Mouse (Mus musculus) small intestine, adult 2 months (tissue): ENCODE measurements around the gene Atp6v1g3.

Experiments
- CTCF ChIP-seq: fragments of 200-500 bp; IDR thresholded peaks from 2 replicates; pipeline ENCODE4 v1.5.1; 2012; ENCODE audit warnings: low read depth, mild to moderate bottlenecking, control low read depth, inconsistent platforms, low read length, moderate library complexity, mixed read lengths; ENCODE audit not compliant: insufficient replicate concordance, insufficient read length; ENCODE audit errors: extremely low read depth
- POLR2A ChIP-seq: fragments of 200-500 bp; IDR thresholded peaks from 2 replicates; pipeline ENCODE4 v1.6.1; 2012; ENCODE audit warnings: low read depth, mild to moderate bottlenecking, control low read depth, inconsistent platforms, low read length, moderate library complexity

GRCm38 (mm10) chr1:138233051-138233450 lies 40.5 kb upstream of the Atp6v1g3 start:
- TF ChIP-seq CTCF (no peak), POLR2A (no peak)
